Mouse (Mus musculus): Measurements from ENCODE around the gene Rpl22l1. TPM values are rescaled to one million over a fixed set of nuclear protein-coding genes. Genes with fewer than 3 reads are reported as not detected.

Gene Rpl22l1
- polyA plus RNA-seq, 1 experiment: 16.4 TPM

DNA sequence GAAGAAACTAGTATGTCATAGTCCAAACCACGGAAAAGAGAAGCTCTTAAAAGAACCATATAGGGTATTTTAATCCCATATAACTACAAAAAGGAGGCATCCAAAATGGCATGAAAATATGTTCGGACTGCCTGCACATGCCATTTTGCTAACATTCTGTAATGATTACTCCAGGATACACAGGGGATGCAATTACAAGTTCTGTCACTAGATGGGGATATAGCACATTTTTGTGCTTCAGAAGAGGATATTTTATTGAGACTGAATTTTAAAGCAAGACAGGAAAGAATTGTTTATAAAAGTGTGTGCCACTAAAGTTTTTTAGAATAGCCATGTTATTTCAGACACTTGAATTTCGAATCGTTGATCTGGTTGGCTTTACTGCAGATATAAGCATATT lies 9.1 kb downstream of the Rpl22l1 start:
- no peak for TF ChIP-seq GATA1 (IDR thresholded peaks at IDR 0.05; ENCODE audit: low read length)

DNA sequence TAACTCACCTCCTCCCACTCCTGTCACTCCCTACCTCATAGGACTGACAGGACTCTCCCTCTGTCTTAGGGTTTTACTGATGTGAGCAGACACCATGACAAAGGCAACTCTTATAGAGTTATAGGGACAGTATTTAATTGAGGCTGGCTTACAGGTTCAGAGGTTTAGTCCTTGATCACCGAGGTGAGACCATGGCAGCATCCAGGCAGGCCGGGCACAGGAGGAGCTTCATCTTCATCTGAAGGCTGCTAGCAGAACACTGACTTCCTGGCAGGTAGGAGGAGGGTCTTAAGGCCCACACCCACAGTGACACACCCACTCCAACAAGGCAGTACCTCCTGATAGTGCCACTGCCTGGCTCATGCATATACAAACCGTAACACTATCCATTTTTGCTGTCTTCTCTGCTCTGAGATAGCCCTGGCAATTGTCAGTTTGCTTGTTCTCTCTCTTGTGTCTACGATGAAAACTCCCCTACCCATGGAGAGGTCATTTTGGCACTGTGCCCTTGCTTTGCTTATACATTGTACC lies 10.8 kb downstream of the Rpl22l1 start:
- TF ChIP-seq GATA1 (IDR thresholded peaks at IDR 0.05; ENCODE audit: low read length): no peak

DNA sequence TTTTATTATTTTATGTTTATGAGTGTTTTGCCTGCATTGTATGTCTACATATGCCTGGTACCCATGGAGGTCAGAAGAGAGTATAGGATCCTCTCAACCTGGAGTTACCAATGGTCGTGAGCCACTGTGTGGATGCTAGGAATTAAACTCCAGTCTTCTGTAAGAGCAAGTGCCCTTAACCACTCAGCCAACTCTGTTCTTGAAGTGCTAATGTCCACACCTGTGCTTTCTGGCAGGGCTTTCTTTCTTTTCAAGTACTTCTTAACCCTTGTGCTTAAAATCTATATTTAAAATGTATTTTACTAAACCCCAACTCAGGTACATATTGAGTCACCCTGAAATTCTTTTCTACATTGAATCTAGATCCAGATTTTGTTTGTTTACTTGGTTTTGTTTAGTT lies 21.0 kb downstream of the Rpl22l1 start:
- no peak for TF ChIP-seq GATA1 (IDR thresholded peaks at IDR 0.05; ENCODE audit: low read length)

DNA sequence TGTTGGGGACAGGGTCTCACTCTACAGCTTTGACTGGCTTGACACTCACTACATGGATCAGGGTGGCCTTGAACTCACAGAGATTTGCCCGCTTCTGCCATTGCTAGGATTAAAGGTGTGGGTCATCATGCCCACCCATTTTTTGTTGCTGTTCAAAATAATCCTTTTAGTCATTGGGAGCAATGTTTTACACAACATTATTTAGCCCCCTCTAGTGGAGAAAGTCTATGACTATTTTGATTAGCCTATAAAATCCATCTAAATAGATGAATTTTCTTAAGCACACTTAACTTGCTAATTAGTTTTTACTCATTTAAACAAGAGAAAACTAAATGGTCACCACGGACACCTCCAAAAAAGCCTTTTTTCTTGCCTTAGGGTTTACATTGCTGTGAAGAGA lies 22.4 kb downstream of the Rpl22l1 start:
- no peak for TF ChIP-seq GATA1 (IDR thresholded peaks at IDR 0.05; ENCODE audit: low read length)

DNA sequence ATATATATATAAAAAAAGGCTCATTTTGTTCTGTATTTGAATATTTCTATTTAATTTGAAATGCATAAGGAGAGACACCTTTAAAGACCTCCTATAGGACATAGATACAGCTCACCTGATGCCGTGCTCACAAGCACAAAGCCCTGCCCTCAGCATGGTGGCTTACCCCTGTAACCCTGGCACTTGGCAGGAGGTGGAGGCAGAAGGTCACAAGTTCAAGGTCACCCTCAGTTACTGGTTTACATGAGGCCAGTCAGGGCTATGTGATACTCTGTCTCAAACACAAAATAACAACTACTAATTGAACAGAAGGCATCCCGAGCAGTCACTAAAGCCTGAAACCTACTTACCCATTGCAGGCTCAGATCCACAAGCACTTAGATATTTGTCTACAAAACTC lies 24.2 kb downstream of the Rpl22l1 start:
- TF ChIP-seq GATA1 (IDR thresholded peaks at IDR 0.05; ENCODE audit: low read length): no peak

DNA sequence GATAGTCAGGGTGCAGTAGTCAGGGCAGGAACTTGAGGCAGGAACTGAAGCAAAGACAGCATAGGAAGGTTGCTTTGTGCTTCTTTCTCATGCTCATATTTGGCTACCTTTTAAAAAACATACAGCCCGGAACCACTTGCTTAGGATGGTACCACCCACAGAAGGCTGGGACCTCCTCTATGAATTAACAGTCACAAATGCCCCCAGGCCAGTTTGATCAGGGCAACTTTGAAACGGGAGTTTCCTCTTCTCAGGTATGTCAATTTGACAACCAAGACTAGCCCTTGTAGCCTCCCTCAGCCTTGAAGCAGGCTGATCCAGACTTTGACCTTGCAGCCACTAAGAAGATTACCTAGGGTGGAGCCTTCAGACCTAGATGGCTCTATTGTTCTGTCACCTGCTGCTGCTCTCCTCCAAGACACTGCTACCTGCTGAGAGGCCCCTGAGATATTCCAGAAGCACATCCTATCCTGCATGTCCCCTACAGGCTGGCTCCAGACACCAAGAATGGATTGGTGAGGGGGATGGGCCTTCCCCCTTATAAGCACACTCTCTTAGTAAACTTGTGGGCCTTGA lies 31.6 kb downstream of the Rpl22l1 start:
- TF ChIP-seq GATA1 (IDR thresholded peaks at IDR 0.05; ENCODE audit: low read length): no peak

DNA sequence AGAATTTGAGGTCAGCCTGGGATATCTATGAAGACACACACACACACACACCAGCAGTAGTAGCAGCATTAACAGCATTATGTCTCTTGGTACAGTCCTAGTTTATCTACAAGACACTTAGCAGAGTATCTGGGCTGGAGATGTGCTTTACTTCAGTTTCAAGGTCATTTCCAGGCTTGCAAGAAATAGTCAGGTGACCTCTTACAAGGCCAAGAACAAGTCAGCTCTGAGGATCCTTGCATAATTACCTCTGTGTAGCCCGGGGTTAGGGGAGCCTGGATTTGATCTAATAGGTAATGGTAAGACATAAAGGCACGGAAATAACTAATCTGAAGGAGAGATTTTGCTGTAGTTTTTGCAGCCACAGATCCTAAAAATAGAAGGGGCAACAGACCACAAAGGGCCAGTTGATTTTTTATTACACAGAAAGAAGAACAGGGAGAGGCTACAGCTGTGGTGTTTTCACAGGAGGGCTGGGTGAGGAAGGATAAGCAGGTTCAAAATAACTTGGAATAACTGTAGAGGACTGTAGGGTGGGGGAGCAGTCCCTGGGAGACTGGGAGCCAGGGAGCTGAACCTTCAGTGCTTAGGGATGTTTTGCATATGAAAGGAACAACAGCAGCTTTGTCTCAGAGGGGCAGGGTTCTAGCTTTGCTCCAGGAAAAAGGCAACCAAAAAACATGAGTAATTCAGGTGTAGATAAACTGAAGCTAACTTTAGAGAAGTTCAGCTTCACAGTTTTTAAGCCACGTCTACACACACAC lies 36.8 kb downstream of the Rpl22l1 start:
- TF ChIP-seq GATA1 (IDR thresholded peaks at IDR 0.05; ENCODE audit: low read length): no peak

DNA sequence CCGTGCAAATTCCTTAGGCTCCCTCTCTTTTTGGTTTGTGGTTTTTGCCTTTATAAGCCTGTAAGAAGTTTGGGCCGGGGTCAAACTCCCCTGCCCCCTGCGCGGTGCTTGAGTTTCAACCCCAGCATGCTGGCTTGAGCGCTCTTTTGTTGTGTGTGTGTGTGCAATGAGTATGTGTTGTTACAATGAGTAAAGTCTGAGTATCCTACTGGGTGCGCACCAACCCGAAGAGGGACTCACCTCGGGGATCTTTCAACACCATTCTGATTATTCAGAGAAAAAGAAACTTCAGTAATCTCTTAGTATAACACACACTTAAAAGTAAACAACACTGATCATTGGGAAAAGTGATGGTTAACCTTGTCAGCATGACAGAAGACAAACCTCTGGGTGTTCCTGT lies 38.0 kb downstream of the Rpl22l1 start:
- TF ChIP-seq GATA1 (IDR thresholded peaks at IDR 0.05; ENCODE audit: low read length): no peak

DNA sequence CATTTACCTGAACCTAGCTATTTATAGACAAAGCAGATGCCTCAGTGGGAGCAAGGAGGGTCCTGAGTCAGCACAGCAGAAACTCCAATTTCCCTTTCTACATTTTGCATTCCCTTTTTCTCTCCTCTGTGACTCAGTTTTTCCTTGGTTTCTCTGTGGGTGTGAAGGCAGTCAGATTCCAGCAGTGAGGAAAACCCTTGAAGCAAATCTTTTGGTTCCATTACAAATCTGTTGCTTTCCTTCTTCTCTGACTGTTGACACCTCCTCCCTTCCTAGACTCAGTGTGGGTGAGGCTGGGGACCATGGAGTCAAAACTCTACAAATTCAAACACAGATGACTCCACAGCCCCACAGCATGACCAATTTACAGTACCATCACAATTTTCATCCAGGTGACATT lies 41.9 kb downstream of the Rpl22l1 start:
- TF ChIP-seq GATA1 (IDR thresholded peaks at IDR 0.05; ENCODE audit: low read length): no peak

Other genes with a start within 250 kb of the Rpl22l1 start
- 0.04 TPM in 1 of 2 replicates, not detected in the other for gene Slc2a2, start 107.5 kb upstream of the Rpl22l1 start, polyA plus RNA-seq (2012)
- 2.4 TPM in 2 replicates for gene Eif5a2, start 24.2 kb upstream of the Rpl22l1 start, polyA plus RNA-seq (2012)
- not detected in 2 replicates for gene Gm1527, start 87.2 kb downstream of the Rpl22l1 start, polyA plus RNA-seq (2012)